Mouse (Mus musculus) heart, adult 11 months (tissue): ENCODE data around the gene 1500011B03Rik.

Experiments used
- DNase-seq: peaks from one replicate; pipeline ENCODE4 v3.0.0; 2022

Gene 1500011B03Rik

GRCm38 (mm10) chr5:114779956-114780489, 43.2 kb downstream of the 1500011B03Rik start:
- no peak for DNase-seq

- no peak for DNase-seq
Measured at GRCm38 (mm10) chr5:114776174-114776573, 47.1 kb downstream of the 1500011B03Rik start.

GRCm38 (mm10) chr5:114775056-114775979, 48.0 kb downstream of the 1500011B03Rik start, which contains the start of gene Git2:
TSS of gene Git2 (minus strand) at chr5:114775517.
- DNase-seq: peak; percentile 92

- peak; percentile 99 for DNase-seq
Measured at GRCm38 (mm10) chr5:114774403-114775051, 48.7 kb downstream of the 1500011B03Rik start, which contains the start of gene Ankrd13a. TSS of gene Ankrd13a (plus strand) at chr5:114774677.

GRCm38 (mm10) chr5:114773780-114774179, 49.5 kb downstream of the 1500011B03Rik start:
- peak; percentile 93 for DNase-seq

GRCm38 (mm10) chr5:114773211-114773710, 50.0 kb downstream of the 1500011B03Rik start:
- DNase-seq: peak; percentile 100

GRCm38 (mm10) chr5:114772456-114773203, 50.6 kb downstream of the 1500011B03Rik start:
- DNase-seq: no peak

- peak; percentile 84 for DNase-seq
Measured at GRCm38 (mm10) chr5:114771796-114772195, 51.5 kb downstream of the 1500011B03Rik start.

GRCm38 (mm10) chr5:114769786-114770185, 53.5 kb downstream of the 1500011B03Rik start:
- no peak for DNase-seq

GRCm38 (mm10) chr5:114767185-114767584, 56.1 kb downstream of the 1500011B03Rik start:
- no peak for DNase-seq

- DNase-seq: no peak
Measured at GRCm38 (mm10) chr5:114766686-114767085, 56.6 kb downstream of the 1500011B03Rik start.

GRCm38 (mm10) chr5:114764812-114765735, 58.2 kb downstream of the 1500011B03Rik start:
- peak; percentile 86 for DNase-seq

GRCm38 (mm10) chr5:114761980-114762379, 61.3 kb downstream of the 1500011B03Rik start:
- peak; percentile 96 for DNase-seq

- no peak for DNase-seq
Measured at GRCm38 (mm10) chr5:114759536-114760090, 63.7 kb downstream of the 1500011B03Rik start.
